Mouse (Mus musculus): ENCODE measurements around the gene Spata21.
"Not testable (repeated sequence)": the region's sequence is repeated elsewhere in the genome, so short reads cannot be mapped to it uniquely, and the experiment has no call there.

The Spata21 gene

DNA sequence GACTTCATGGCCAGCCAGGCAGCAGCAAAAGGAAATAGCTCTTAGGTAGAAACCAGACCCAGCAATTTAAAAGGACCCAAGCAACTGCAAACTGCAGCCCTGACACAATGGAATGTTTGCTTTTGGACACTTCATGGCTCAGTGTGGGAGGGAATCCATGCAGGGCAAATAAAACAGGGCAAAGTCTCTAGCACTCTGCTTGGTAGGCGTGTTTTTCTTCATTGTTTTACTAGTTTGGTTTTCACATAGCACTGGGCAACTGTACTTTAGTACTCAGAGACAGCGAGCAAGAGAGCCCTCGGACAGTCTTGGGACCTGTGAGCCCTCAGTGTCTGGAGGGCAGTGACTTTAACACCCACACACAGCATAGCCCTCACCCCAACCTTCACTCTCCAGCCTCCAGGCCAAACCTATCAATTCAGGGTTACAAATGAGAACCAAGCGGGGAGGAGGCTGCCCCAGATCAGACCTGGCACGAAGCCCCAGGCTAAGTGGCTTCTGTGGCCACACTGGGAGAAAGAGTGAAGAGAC, 43.5 kb downstream of the Spata21 start:
- peak; percentile 70 to 83 for DNase-seq

DNA sequence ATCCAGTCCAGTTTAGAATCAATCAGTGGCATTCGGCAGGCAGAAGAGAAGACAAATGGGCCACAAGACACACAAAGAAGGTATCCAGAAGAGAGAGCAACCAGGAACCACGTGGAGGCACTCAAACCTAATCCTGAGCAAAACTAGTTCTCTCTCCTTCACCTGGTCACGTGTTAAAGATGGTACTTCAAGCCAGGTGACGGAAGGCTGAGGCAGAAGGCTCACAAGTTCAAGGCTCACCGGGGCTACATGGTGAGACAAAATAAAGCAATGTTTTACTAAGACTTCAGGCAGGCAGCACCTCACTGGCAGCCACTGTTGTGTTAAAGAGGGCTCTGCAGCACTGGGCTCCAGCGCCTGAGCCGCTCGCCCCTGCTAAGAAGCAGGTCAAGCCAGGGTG, 44.1 kb downstream of the Spata21 start:
- DNase-seq, result peak in 1 of 2 experiments; percentile 58

DNA sequence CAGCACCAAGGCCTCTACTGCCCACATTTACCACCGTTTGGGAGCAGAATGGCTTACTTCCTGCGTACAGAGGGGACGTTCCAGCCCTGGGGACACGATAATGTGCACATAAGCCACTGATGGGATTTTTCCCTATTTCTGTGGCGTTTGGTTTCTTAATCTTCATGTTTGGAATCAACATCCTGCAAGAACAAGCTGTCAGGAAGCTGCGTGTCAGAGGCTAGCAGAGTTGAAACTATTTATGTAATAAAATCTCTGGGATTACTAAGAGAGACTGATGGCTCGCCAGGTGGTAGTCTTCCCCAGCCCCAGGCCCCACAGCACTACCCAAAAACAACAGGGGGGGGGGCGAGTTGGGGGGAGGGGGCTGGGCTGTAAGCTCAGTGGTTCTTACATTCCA, 45.1 kb downstream of the Spata21 start:
- DNase-seq, result no peak

DNA sequence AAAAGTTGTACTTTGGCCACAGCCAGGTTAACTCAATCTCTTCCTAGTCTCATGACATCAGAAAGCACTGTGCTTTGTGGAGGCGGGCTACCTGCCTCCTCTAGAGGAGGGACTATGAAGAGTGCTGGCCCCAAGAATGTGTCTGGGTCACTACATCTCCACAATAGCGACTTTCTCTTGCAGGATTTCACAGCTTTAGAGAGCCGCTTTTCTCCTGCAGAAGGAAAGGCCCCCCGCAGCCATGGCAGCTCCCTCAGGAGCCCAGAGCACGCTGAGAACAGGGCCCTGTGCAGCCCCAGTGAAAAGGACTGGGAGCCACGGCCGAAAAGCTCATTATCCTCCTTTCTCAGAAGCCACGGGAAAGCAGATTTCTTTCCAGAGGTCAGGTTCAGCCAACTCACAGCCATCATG, 45.9 kb downstream of the Spata21 start:
- no peak for DNase-seq

DNA sequence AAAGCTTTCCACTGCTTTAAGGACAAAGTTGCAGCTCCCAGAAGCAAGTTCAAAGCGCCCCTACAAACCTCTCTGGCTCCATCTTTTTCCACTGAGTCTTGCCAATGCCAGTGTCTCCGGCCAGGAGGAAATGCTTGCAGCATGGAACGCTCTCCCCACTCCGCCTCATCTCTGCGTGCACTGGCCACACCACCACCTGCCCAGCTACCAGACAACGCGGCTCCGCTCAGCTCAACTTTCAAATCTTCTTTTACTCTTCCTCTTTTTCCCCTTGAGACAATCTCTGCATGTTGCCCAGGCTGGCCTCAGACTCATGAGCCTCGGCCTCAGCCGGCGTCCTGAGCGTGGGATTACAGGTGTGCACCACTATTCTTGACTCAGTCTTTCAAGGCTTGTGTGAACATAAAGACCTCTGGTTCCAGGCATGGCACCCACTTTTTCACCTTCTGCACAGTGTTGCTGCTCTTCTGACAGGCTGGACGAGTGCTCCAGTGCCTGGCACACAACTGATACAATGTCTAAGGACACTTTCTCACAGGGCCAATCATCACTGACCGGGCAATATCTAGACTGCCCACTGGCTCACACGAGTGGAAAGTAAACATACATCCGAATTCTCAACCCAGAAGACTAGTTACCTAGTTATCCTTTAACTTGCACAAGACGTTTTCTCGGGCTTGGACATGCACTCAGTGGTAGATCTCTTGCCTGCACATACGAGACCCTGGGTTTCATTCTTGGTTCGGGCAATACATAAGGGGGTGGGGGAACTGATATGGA, 46.8 kb downstream of the Spata21 start:
- DNase-seq, result peak; percentile 40 to 44

DNA sequence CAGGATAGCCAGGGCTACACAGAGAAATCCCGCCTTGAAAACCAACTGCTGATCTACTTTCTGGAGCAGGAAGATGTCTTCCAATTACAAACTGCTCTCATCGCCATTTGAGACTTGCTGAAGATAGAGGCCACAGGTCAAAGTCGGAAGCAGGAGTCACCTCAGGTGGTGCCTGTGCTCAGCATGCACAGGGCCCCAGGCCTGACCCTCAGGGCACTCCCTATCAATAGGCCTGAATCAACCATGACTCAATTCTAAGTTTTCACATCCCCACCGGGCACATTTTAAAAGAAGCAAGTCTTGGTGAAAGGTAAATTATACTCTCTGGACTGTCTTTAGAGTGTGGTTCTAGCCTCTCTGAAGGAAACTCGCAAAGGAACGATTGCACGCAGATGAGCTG, 48.0 kb downstream of the Spata21 start:
- DNase-seq, result no peak

DNA sequence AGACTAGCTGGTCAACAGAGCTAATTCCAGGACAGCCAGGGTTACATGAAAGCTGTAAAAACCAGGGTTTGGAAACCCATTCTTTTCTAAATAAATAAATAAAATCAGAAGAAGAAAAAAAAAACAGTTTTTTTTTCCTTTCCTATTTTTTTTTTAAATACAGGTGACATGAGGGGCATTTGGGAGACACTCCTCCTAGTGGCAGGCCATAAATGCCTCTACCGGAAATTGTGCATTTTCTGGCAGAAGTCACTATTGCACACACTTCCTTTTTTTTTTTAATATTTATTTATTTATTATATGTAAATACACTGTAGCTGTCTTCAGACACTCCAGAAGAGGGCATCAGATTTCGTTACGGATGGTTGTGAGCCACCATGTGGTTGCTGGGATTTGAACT, 49.6 kb downstream of the Spata21 start:
- DNase-seq, result not testable (repeated sequence)

DNA sequence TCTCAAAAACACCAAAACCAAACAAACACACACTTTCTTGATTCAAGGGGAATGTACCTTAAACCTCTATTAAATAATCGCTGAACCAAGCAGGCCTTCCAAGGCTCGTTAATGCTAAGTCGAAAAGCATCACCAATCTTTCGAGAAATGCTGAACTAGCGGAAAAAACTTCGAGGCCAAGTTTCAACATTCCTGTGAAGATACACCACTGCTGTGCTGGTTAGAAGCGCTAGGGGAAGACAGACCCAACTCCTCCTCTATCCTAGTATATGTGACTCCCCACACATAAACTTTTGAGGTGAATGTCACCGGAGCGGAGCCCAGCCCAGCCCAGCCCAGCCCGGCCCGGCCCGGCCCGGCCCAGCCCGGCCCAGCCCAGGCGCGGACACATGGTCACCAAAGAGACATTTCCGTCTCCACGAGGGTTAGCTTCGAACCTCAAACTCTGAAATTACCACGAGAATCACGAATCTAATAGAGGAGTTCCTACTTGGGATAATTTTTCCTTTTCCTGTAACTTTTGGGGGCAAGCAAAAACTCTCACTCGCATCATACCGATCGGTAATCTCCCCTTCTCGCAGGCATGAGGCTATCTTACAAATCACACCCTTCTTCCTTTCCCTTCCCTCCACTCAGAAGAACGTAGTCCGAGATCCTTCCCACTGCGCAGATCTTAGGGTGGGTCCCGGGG, 50.4 kb downstream of the Spata21 start:
- peak in 1 of 2 experiments; percentile 18 for DNase-seq

DNA sequence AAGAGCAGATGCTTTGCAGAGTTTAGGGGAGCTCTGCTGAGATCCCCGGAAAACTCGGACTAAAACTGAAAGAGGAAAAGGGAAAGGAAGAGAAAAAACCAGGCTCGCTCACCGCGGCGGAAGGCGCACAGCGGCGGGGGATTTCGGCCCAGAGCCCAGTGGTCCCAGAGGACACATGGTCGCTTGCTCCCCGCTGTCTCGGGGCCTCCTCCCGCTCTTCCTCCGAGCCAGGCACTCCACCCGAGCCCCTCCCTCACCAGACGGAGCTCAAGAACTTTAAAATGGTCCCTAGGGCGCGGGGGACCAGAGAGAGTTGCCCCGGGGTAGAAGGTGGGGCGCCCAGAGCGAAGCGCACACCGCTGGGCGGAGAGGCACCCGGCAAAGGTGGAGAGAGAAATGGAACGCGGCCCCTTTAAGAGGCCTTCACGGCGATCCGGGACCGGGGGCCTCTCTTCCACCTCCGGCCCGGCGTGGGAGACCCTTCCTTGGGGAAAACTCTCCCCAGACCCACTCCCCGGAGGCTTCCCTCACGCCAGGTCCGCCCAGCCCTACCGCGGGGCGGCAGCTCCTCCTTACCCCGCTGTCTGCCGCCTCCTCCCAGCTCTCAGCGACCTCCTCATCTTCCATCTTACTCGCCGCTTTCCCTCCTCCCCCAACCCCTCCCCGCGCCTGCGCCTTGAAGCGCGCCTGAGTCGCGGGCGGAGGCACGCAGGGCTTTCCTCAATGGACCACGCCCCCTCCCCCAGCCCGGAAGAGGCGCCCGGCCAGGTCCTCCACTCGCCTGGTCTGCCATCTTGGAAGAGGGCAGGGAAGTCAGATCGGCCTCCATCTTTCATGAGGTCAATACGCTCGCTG, 51.2 kb downstream of the Spata21 start, which contains the start of gene Szrd1:
Gene Szrd1, minus strand, starts transcription at position 660 of the 855 bp plus-strand sequence.
- DNase-seq, result peak; percentile 99

DNA sequence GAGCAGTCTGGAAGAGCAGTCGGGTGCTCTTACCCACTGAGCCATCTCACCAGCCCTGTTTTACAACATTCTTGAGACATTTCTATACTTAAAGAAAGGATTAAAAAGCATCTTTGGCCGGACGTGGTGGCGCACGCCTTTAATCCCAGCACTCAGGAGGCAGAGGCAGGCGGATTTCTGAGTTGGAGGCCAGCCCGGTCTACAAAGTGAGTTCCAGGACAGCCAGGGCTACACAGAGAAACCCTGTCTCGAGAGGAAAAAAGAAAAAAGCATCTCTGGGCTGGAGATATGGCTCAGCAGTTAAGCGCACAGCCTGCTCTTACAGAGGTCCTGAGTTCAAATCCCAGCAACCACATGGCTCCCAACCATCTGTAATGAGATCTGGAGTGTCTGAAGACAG, 52.2 kb downstream of the Spata21 start:
- DNase-seq, result not testable (repeated sequence)

DNA sequence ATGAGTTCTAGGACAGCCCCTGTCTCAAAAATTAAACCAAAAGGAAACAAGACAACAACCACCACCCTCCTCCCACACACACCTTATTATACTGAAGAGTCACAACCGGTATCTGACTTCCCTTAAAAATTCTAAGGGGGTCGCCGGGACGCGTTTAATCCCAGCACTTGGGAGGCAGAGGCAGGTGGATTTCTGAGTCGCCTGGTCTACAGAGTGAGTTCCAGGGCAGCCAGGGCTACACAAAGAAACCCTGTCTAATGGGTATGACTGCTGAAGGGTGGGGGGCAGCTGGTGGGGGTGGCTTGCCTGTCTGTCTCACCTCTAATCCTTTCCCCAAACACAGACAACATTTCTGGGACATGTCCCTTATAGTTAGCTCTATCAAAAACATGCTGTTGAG, 52.8 kb downstream of the Spata21 start:
- DNase-seq, result no peak

DNA sequence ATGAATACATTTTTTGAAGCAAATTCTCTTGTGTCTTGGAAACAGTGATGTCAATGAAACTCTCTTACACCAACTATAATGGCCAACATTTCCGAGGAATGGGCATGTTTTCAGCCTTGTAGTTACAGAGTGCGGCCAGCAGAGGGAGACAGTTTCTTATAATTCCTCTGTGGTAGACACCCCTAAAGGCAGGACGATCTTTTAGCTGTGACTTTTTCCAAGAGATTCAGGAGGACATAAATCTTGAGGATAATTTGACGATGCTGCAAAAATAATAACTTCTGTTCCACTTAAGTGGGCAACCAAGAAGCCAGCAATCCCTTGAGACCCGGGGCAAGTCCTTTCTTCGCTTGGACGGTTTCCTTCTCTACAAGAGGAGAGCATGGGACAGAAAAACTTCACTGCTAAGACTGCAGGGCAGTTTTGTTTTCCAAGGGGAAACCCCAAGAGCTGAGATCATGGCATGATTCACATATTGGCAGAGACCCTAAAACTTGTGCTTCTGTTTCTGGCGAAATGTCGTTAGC, 54.2 kb downstream of the Spata21 start:
- DNase-seq, result peak; percentile 75 to 81

DNA sequence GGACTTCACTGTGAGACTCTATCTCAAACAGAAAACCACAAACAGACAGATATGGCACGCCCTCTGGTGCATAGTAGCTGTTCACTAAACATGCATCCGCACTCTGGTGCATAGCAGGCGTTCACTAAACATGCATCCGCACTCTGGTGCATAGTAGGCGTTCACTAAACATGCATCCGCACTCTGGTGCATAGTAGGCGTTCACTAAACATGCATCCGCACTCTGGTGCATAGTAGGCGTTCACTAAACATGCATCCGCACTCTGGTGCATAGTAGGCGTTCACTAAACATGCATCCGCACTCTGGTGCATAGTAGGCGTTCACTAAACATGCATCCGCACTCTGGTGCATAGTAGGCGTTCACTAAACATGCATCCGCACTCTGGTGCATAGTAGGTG, 57.0 kb downstream of the Spata21 start:
- DNase-seq, result not testable (repeated sequence)

DNA sequence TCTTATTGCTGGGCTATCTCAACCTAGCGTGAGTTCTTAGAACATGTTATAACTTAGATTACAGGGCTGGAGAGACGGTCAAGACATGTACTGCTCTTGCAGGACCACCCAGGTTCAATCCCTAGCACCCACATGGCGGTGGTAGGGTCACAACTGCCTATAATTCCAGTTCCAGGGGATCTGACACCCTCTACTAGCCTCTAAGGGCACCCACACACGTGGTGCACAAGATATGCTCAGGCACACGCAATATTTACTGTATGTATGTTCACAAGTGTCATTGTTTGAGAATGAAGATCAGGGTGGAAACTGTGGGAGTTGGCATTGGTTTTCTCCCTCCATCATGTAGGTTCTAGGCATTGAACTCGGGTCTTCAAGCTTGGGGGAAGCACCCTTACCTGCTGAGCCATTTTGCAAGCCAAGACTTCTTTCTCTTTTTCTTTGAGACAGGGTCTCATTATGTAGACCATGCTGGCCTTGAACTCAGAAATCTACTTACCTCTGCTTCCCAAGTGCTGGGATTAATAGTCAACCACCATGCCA, 58.4 kb downstream of the Spata21 start:
- no peak for DNase-seq

DNA sequence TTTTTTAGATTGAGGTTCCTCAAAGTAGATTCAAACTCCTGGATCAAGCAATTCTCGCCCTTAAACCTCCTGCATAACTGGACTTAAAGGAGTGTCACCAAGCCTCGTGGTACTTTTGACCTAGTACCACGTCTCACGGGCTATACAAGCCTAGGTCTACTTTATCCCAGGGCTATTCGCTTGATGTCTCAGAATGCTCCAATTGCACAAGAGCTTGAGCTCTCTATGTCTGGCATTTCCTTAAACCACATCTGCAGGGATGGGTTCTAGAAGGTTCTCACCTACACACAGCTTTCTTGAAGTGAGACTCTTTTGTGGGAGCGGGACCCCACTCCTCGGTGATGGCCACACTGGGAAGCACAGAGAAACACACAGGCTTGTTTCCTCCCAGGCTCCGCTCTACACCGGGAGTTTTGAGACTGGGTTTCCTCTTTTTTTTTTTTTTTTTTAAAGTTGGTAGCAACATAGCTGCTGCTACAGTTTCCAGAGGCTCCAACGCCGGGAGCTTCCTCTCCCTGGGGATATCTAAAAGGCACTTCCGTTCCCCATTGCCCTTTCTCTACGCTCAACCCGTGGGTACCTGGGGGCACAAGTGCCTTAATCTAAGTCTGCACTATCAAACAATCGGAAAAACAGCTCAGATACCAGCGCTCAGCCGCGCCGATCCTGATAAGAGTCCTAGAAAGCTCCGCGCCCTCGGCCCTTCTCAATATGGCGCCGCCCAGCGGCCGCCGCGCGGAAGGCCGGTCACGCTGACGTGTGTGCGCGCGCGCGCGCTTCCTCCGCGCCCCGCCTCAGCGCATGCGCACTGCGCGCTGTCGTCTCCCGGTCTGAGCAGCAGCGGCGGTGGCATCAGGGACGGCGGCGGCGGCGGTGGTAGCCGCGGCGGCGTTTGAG, 59.2 kb downstream of the Spata21 start, which contains the start of gene Fbxo42:
Gene Fbxo42, plus strand, starts transcription at position 802 of the 897 bp plus-strand sequence.
- peak; percentile 91 to 93 for DNase-seq

DNA sequence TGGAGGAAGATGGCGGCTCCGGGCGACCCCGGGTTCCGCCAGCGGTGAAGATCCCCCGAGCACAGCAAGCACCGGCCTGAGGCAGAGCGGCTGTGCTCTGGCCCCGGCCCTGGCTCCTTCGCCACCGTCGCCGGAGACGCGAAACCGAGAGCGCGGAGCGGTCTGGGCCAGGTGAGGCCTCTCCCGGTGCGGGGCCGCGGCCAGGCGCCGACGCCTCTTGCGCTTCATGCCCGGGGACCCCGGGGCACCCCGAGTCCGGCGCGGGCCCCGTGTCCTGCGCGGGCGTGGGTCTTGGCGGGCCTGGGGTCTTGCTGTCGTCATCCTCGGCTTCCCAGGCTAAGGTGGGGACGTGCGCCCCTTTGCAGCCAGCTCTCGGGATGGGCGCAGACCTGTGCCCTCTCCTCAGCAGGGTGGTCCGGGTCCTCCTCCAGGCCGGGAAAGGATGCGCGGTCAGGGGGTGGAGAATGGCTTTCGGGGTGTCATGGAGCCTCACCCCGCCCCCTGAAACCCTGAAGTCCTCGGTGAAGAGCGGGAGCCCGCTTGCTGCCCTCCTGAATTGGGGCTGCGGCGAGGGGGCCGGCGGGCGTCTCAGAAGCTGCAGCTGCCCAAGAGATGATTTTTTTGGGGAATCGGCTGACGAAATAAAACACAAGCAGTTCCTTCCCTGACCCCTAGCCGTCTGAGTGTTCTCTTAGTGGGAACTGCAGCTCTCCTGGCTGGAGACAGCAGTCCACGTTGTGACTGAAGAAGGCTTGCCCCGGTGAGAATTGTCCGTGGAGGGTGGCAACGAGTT, 60.1 kb downstream of the Spata21 start:
- peak in 1 of 2 experiments; percentile 28 for DNase-seq

DNA sequence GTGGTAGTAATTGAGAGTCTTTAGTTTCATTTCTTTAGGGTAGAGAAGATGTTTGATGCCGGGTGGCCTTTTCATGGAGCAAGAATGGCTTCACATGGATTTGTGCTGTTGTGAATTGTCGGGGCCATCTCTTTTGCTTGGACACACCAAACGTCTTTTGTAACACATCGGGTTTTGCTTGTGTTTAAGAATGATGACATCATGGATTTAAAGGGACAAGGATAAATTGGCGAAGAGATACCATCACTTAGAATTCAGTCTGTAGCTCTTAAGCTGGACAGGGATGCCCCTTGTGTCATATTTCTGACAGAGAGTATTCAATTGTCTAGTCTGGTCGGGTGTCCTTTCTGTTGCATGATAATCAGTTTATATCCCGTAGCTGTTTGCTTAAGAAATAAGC, 61.0 kb downstream of the Spata21 start:
- DNase-seq, result no peak

DNA sequence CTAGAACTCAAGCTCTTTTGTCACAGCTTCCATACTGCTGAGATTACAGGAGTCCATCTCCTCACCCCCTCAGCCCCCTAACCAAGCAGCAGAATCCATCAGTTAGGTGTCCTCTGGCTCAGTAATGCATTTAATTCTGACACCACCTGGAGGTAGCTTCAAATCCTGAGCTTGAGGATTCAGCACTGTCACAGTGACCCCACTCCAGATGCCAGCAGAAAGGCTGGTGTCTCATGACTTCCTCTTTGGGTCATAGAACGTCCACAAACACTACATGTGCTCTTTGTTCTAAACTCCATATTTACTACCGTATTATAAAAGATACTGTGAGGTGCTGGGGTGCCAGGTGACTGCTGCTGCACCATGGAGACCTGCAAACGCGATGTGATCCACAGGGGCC, 69.4 kb downstream of the Spata21 start:
- DNase-seq, result no peak

DNA sequence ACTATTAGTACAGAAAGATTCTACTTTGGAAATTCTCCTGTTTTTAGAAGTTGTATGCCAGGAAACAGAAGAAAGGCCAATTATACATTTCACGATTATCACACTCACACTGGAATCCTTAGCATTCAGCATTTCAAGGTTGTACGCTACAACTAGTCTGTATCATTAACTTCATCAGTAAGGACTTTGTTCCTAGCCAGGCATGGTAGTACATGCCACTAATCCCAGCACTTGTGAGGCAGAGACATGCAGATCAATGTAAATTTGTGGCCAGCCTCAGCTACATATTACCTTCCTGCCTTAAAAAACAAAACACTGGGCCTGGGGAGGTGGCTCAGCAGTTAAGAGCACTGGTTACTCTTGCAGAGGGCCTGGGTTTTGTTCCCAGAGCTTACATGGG, 70.5 kb downstream of the Spata21 start:
- no peak for DNase-seq

DNA sequence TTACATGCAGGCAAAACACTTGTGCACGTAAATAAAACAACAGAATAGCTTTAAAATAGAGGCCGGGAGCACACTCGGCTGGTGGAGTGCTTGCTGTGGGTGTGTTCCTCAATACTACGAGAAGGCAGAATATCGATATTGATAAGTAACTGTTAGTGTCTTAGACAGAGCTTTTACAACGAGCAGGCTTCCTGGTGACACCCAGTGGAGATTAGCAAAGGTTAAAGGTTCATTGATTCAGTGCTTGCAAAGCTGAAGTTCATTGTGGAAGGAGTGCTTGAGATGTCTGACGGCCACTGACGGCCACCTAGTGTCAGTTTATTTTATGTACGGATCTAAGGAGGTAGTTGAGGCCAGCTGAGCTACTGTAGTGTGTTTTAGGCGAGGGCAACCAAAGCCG, 71.0 kb downstream of the Spata21 start:
- DNase-seq, result no peak

Measured in lung, adult 18-20 months (tissue).